Mouse (Mus musculus) hindbrain, embryonic 13.5 days (tissue): Measurements from ENCODE around the gene Taldo1. TPM values are rescaled to one million over a fixed set of nuclear protein-coding genes. Genes with fewer than 3 reads are reported as not detected.

Source experiments
- ATAC-seq: fragments of 200-750 bp; cut with Nextera tagmentation; 2 replicates; pipeline ENCODE4 v1.8.0; 2017; ENCODE audit warnings: moderate TSS enrichment; ENCODE audit not compliant: low FRiP score
- H3K27ac ChIP-seq: fragments of 300-500 bp; sonication (generic); 2 replicates; pipeline ENCODE4 v1.5.1; 2015; ENCODE audit warnings: inconsistent platforms, mild to moderate bottlenecking, moderate library complexity
- H3K27me3 ChIP-seq: fragments of 300-500 bp; sonication (generic); 2 replicates; pipeline ENCODE4 v1.6.1; 2015; ENCODE audit warnings: mild to moderate bottlenecking, inconsistent platforms
- H3K36me3 ChIP-seq: fragments of 300-500 bp; sonication (generic); 2 replicates; pipeline ENCODE4 v1.6.1; 2015; ENCODE audit warnings: mild to moderate bottlenecking, inconsistent platforms
- H3K4me1 ChIP-seq: fragments of 300-500 bp; sonication (generic); replicated peaks from 2 replicates; pipeline ENCODE4 v1.6.1; 2015; ENCODE audit warnings: inconsistent platforms
- H3K4me2 ChIP-seq: fragments of 300-500 bp; sonication (generic); 2 replicates; pipeline ENCODE4 v1.6.1; 2015; ENCODE audit warnings: inconsistent platforms, mild to moderate bottlenecking, moderate library complexity
- H3K4me3 ChIP-seq: fragments of 300-500 bp; sonication (generic); 2 replicates; pipeline ENCODE4 v1.5.1; 2015; ENCODE audit warnings: mild to moderate bottlenecking, inconsistent platforms
- H3K9ac ChIP-seq: fragments of 300-500 bp; sonication (generic); 2 replicates; pipeline ENCODE4 v1.6.1; 2015; ENCODE audit warnings: mild to moderate bottlenecking, inconsistent platforms
- H3K9me3 ChIP-seq: fragments of 300-500 bp; sonication (generic); 2 replicates; pipeline ENCODE4 v1.6.1; 2016; ENCODE audit warnings: inconsistent platforms
- WGBS: fragments of 180-500 bp; shearing (Covaris S2); methylation state at CpG from one replicate; pipeline ENCODE4 v1.1.7; 2015; 5-methylcytosine and 5-hydroxymethylcytosine counted together
- polyA plus RNA-seq: library from polyadenylated mRNA; unstranded; fragments of >200 nt; fragmentation: Nextera tagmentation; extraction: Ambion mirVana; gene quantifications from 2 replicates; pipeline ENCODE4 v1.2.1, GENCODE M21; 2015

Gene Taldo1
- 333 and 346 TPM in 2 replicates for polyA plus RNA-seq

DNA sequence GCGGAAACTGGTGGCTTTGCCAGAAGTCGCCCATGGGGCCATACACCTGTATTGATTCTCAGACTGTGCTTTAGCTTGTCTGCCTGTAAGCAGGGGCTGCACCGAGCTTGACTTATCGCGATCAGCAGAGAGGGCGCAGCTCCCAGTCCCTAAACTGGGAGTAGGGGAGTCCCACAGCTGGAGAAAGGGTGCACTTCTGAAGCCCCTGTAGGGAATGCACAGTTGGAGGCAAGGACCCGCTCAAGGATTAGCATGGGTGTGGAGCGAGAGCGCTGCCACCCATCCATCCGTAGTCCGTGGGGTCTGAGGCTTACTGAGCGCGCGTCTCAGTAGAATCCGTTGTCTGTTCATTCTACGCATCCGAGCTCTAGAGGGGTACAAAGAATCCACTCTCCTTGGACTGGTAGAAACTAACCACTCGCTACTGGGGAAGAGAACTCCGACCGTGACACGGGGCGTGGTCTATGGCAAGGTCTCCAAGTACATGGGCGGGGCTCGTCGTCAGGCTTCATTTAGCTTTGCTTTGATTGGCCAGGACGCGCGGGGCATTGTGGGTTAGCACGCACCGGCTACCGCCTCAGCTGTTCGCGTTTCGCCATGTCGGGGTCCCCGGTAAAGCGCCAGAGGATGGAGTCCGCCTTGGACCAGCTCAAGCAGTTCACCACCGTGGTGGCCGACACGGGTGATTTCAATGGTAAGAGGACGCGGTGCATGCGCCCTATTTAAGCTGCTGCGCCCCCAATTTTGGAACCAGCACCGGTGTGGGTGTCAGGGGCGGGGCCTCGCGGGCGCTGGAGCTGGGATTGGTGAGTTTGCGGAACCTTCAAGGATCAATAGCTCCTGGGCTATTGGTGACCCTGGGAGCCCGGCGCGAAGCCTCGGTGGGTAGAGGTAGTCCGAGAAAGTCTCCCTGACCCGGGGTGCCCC lies at the start of gene Taldo1:
Gene Taldo1, plus strand, starts transcription at position 575 of the 927 bp plus-strand sequence.
- under 1% methylated on average over 57 of the region's 57 CpGs for WGBS
- Histone ChIP-seq H3K4me3 (peak within 1 kb of the TSS; percentile 67), H3K9me3 (no peaks in the 10 kb centered on the region), H3K4me1 (peaks cover 16% of the 10 kb centered on the region), H3K27me3 (peaks cover 13% of the 10 kb centered on the region; the same call in 1 of the 2 replicates), H3K4me2 (peak within 1 kb of the TSS; percentile 94), H3K27ac (peak within 1 kb of the TSS; percentile 88), H3K36me3 (peaks cover 14% of the 10 kb centered on the region), H3K9ac (peak within 1 kb of the TSS; percentile 89)
- ATAC-seq = peak; percentile 94

DNA sequence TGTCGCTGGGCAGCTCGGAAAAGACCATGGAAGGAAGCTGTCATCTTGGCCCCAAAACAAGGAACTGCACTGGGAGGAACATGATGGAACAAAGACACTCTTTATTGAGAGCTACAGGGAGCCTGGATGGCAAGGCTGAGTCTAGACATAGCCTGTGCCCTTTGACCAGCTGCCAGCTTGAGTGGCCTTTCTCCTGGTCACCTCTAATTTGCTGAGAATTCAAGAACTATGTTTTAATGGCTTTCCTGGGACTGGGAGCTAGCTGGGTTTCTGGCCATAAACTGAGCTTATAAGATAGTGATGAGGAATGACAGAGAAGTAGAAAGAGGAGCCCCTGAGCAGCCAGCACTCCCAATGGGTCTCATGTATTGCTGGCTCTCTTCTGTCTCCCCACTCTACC lies 48.8 kb upstream of the Taldo1 start:
- no peak overlapping the region for H3K9ac ChIP-seq
- no peak overlapping the region for H3K4me2 ChIP-seq
- H3K4me1 ChIP-seq = peaks cover 9% of the 10 kb centered on the region
- H3K27me3 ChIP-seq = peaks cover 29% of the 10 kb centered on the region
- ATAC-seq = no peak
- no peak overlapping the region for H3K27ac ChIP-seq
- no peaks in the 10 kb centered on the region for H3K36me3 ChIP-seq
- 49% methylated on average over 2 of the region's 2 CpGs for WGBS
- H3K9me3 ChIP-seq = no peaks in the 10 kb centered on the region
- no peak overlapping the region for H3K4me3 ChIP-seq

DNA sequence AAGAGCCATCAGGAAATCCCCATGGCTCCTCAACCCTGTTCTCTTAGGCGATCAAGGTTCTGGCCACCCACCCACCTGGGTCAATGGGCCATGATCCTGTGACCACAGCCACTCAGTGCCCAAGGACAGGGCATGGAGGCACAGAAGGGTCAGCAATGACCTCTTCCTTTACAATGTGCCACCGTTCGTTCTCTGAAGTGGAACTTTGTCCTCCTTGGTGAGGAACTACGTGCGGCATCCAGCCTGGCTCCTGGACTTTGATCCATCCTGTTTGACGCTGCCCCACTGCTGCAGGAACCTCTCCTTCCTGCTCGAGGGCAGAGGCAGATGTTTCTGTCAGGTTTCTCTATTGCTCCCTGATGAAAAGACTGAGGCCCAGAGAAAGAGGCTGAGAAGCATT lies 48.3 kb upstream of the Taldo1 start:
- peaks cover 4% of the 10 kb centered on the region for H3K4me1 ChIP-seq
- no peaks in the 10 kb centered on the region for H3K36me3 ChIP-seq
- no peaks in the 10 kb centered on the region for H3K9me3 ChIP-seq
- H3K4me2 ChIP-seq = no peak overlapping the region
- 75% methylated on average over 7 of the region's 7 CpGs for WGBS
- ATAC-seq = no peak
- H3K27ac ChIP-seq = no peak overlapping the region
- H3K4me3 ChIP-seq = no peak overlapping the region
- peaks cover 25% of the 10 kb centered on the region for H3K27me3 ChIP-seq
- no peak overlapping the region for H3K9ac ChIP-seq

DNA sequence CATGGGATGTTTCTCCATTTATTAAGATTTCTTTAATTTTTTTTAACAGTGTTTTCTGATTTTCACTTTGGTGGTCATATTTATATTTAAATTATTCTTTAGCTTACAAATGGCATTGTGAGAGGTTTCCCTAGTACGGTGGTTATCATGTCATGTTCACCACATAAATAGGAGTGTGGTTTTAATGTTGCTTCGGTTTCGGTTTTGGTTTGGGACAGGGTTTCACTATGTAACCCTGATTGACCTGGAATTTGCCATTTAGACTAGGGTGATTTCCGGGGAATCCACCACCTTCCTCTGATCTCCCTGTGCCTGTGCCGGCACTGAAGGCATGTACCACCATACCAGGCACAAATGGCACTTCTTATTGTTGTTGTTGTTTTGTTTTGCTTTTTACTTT lies 47.2 kb upstream of the Taldo1 start:
- H3K4me1 ChIP-seq = no peaks in the 10 kb centered on the region
- no peak overlapping the region for H3K9ac ChIP-seq
- H3K27ac ChIP-seq = no peak overlapping the region
- no peak for ATAC-seq
- H3K4me3 ChIP-seq = no peak overlapping the region
- WGBS = 91% methylated on average over 5 of the region's 5 CpGs
- H3K27me3 ChIP-seq = peaks cover 14% of the 10 kb centered on the region; the same call in 1 of the 2 replicates
- no peaks in the 10 kb centered on the region for H3K9me3 ChIP-seq
- H3K36me3 ChIP-seq = no peaks in the 10 kb centered on the region
- H3K4me2 ChIP-seq = no peak overlapping the region

DNA sequence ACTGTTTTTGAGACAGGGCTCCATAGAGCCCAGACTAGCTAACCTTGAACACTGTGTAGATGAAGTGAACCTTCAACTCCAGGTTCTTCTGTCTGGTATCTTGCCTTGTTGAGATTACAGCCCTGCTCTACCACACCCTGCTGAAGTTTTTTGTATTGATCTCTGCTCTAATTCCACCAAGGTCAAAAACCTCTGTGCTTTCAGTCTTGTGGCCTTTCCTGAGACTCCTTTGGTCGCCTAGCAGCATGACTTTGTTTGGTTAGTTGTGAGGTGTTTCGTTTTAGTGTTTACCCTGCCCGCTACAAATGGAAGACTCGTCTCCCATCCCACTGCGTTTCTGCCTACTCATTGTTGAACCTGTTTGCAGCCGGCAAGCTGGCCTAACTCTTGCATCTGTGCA lies 40.9 kb upstream of the Taldo1 start:
- H3K27ac ChIP-seq = no peak overlapping the region
- WGBS = 80% methylated on average over 6 of the region's 6 CpGs
- no peak overlapping the region for H3K9ac ChIP-seq
- no peak overlapping the region for H3K4me3 ChIP-seq
- no peaks in the 10 kb centered on the region for H3K9me3 ChIP-seq
- peaks cover 10% of the 10 kb centered on the region for H3K4me1 ChIP-seq
- H3K36me3 ChIP-seq = no peaks in the 10 kb centered on the region
- no peaks in the 10 kb centered on the region for H3K27me3 ChIP-seq
- no peak overlapping the region for H3K4me2 ChIP-seq
- no peak for ATAC-seq

DNA sequence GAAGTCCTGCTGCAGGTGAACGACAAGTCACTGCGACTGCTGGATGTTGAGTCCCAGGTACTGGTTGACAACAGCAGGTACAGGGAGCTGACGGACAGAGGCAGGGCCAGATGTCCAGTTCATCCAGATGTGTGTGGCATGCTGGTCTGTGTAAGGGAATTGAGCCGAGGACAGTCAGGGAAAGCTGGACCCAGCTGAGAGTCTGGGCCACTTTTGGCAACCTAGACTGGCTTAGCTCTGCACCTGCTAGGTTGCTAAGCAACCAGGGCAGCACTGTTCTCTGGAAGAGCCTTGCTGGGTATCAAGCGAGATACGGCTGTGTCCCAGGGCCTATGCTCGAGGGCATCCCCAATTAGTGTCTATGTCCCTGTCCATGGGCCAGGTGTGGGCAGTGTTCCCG lies 36.9 kb upstream of the Taldo1 start:
- ATAC-seq = 0 out of 2 replicates have a peak, but pooled peaks have one; percentile 54
- 76% methylated on average over 8 of the region's 8 CpGs for WGBS
- no peak overlapping the region for H3K27ac ChIP-seq

DNA sequence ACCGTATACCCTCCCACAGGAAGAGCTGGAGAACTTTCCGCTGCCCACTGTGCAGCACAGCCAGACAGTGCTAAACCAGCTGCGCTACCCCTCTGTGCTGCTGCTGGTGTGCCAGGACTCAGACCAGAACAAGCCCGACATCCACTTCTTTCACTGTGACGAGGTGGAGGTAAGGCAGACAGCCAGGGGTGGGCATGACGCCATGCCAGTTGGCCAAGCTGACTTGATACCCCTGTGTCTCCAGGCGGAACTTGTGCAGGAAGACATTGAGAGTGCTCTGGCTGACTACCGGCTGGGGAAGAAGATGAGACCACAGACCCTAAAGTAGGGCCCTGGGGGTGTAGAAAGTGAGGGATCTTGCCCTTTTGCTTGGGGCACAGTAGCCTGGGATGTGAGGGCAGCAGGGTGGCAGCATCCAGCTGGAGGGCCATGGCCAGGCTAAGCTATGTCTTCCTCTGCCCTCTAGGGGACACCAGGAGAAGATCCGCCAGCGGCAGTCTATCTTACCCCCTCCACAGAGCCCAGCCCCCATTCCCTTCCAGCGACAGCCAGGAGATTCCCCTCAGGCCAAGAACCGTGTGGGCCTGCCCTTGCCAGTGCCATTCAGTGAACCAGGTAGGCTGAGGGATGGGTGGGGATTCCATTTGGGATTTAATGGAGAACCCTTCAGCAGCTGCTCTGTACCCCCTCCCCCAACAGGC lies 36.2 kb upstream of the Taldo1 start:
- peaks cover 16% of the 10 kb centered on the region for H3K27me3 ChIP-seq
- no peak overlapping the region for H3K9ac ChIP-seq
- H3K27ac ChIP-seq = no peak overlapping the region
- no peaks in the 10 kb centered on the region for H3K9me3 ChIP-seq
- WGBS = 57% methylated on average over 12 of the region's 12 CpGs
- no peak overlapping the region for H3K4me2 ChIP-seq
- no peak for ATAC-seq
- H3K36me3 ChIP-seq = no peaks in the 10 kb centered on the region
- peaks cover 10% of the 10 kb centered on the region for H3K4me1 ChIP-seq
- H3K4me3 ChIP-seq = no peak overlapping the region

More for the DNA sequence above, 36.9 kb upstream of the Taldo1 start:
- H3K36me3 ChIP-seq = no peaks in the 10 kb centered on the region
- H3K4me1 ChIP-seq = peaks cover 10% of the 10 kb centered on the region
- no peak overlapping the region for H3K4me2 ChIP-seq
- no peak overlapping the region for H3K4me3 ChIP-seq
- no peak overlapping the region for H3K9ac ChIP-seq
- peaks cover 8% of the 10 kb centered on the region; the same call in 1 of the 2 replicates for H3K27me3 ChIP-seq
- H3K9me3 ChIP-seq = no peaks in the 10 kb centered on the region

DNA sequence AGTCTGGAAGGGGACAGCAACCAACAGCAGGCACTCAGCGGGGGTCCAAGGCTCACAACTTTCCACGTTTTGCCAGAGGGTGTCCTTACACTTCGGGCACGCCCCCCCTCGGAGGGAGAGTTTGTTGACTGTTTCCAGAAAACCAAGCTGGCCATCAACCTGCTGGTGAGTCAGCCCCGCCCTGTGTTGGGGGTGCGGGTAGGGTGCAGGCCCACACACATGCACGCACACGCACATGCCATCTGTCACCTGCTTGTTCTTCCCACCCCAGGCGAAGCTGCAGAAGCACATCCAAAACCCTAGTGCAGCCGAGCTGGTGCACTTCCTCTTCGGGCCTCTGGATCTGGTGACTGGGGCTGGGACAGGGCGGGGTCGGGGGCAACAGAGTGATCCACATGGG lies 35.0 kb upstream of the Taldo1 start:
- WGBS = 85% methylated on average over 14 of the region's 14 CpGs
- Histone ChIP-seq H3K27ac (no peak overlapping the region), H3K4me2 (no peak overlapping the region), H3K4me3 (no peak overlapping the region), H3K9ac (no peak overlapping the region), H3K4me1 (peaks cover 13% of the 10 kb centered on the region), H3K36me3 (no peaks in the 10 kb centered on the region), H3K27me3 (peaks cover 27% of the 10 kb centered on the region), H3K9me3 (no peaks in the 10 kb centered on the region)
- no peak for ATAC-seq

DNA sequence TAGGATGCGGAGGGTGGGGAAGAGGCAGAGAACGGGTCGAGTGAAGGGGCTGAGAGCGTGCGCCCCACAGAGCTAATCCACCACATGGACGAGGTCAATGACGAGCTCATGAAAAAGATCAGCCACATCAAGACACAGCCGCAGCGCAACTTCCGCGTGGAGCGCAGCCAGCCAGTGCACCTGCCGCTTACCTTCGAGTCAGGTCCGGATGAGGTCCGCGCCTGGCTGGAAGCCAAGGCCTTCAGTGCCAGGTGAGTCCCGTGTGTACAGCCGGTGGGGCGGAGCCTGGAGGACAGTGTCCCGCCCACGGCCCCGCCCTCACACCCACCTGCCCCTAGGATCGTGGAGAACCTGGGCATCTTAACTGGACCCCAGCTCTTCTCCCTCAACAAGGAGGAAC lies 30.5 kb upstream of the Taldo1 start:
- Histone ChIP-seq H3K9me3 (no peaks in the 10 kb centered on the region), H3K4me1 (peaks cover 4% of the 10 kb centered on the region; the same call in 1 of the 2 replicates), H3K27ac (no peak overlapping the region), H3K9ac (0 out of 2 replicates have a peak overlapping the region, but pooled peaks have one; percentile 43), H3K36me3 (no peaks in the 10 kb centered on the region), H3K27me3 (peaks cover 40% of the 10 kb centered on the region), H3K4me3 (no peak overlapping the region), H3K4me2 (no peak overlapping the region)
- ATAC-seq = no peak
- 17% methylated on average over 24 of the region's 24 CpGs for WGBS

DNA sequence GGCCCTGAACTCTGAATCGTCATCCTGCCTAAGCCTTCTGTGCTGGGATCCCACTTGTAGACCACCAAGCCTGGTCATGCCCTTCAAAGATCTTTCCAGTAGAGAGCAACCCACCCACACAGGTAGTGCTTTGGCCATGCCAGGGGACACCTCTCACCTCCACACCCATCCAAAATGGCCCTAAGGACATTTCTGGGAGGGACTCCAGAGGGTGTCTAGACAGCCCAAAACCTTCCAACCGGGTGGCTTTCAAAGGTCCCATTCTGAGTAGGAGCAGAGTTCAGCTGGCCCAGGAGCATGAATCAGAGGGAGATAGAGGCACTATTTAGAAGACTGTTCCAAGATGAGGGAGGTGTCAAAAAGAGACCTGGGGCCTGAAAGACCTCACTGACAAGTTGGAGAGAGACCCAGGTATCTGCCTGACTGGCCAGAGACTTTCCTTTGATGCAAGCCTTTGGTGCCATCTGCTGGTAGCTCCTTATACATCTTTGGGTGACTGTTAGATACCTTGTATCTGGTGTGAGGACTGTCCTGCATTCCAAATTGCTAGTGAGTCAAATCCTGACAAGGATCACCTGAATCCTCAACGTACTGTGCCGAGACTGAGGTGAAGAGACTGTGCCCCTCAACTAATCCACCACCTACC lies 28.8 kb upstream of the Taldo1 start:
- Histone ChIP-seq H3K27ac (no peak overlapping the region), H3K27me3 (peaks cover 42% of the 10 kb centered on the region), H3K9ac (no peak overlapping the region), H3K4me2 (no peak overlapping the region), H3K4me3 (no peak overlapping the region), H3K36me3 (no peaks in the 10 kb centered on the region), H3K9me3 (no peaks in the 10 kb centered on the region), H3K4me1 (peaks cover 4% of the 10 kb centered on the region; the same call in 1 of the 2 replicates)
- 63% methylated on average over 4 of the region's 4 CpGs for WGBS
- peak; percentile 59; the same call in 1 of the 2 replicates for ATAC-seq

DNA sequence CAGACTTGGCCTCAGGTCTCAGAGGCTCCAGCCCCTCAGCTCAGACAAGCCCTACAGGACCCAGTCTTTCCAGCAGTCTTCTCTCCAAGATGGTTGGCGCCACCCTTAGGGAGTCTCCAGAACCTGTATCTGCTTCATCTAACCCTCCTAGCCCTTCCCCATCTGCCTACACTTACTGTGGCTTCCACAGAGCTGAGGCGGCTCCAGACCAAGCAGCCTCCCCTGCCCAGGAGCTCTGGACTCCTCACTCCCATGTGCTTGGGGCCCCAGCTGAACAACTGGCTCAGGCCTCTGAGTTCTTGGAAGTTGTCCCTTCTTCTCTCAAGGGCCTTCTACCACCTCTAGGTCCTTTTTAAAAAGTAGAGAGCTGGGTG lies 28.3 kb upstream of the Taldo1 start:
- Histone ChIP-seq H3K27ac (no peak overlapping the region), H3K4me2 (no peak overlapping the region), H3K4me1 (peaks cover 4% of the 10 kb centered on the region; the same call in 1 of the 2 replicates), H3K27me3 (peaks cover 43% of the 10 kb centered on the region), H3K4me3 (no peak overlapping the region), H3K9me3 (no peaks in the 10 kb centered on the region), H3K9ac (no peak overlapping the region), H3K36me3 (no peaks in the 10 kb centered on the region)
- 67% methylated on average over 2 of the region's 2 CpGs for WGBS
- ATAC-seq = no peak
